Mouse (Mus musculus): ENCODE measurements around the gene Bcl7a. TPM values are rescaled to one million over a fixed set of nuclear protein-coding genes. Genes with fewer than 3 reads are reported as not detected.
A peak's percentile ranks its signal among the peaks of the same experiment; 100 is the strongest.

Bcl7a gene
- polyA plus RNA-seq (2012; fragmentation: generic; extraction: Trizol), result 3.6 TPM

DNA sequence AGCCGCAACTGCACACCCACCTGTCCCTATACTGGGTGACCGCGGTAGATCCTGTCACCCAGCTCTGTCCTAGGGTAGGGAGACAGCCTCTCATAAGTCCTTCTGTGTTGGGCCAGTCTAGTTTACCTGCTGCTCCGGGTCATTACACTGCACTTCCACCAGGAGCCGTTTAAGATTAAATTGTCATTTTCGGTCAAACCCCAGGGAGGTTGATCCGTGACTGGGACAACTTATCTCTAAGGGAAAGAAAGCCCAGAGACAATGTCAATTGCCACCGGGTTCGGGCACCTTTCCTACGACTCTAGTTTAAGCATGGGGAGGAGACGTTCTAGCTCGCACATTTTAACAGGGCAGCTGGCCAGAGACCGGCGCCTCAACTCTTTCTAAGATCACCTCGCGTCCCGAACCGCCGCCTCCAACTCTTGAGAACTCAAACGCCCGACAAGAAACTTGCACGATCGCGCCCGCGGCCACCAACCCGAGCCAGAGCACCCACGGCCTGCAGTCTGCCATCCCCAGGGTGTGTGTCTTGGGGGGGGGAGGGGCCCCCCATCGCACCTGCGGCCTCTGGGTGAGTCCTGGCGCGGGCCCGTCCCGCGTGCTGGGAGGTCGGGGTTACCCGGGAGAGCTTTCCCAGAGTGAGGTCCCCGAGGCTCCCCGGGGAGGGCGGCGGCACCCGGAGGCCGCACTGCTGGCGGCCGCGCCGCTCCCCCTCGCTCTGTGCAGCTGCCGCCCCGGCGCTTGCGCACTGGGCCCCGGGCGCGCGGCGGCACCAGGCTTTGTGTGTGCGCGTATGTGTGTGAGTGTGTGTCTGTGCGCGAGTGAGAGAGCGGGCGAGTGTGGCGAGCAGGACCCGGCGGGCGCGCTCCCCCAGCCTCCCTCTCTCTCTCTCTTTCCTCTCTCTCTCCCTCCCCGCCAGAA lies at the start of gene Bcl7a:
Bcl7a (plus strand) TSS at position 128 of the 921 bp plus-strand sequence.
- peak within 1 kb of the TSS; percentile 74 for H3K4me2 ChIP-seq (ENCODE audit: low read depth)
- TF ChIP-seq MAX (IDR thresholded peaks at IDR 0.05; ENCODE audit: low read depth) (no peak), REST (IDR thresholded peaks at IDR 0.05; ENCODE audit: insufficient read depth, insufficient read length) (no peak), TCF12 (IDR thresholded peaks at IDR 0.05; ENCODE audit: insufficient read depth, poor library complexity, severe bottlenecking) (peak; percentile 2), CEBPB (IDR thresholded peaks at IDR 0.05; ENCODE audit: insufficient read depth, poor library complexity, severe bottlenecking) (no peak), POLR2AphosphoS2 (IDR thresholded peaks at IDR 0.05; ENCODE audit: insufficient read length, low read depth) (peak; percentile 81), E2F4 (IDR thresholded peaks at IDR 0.05; ENCODE audit: insufficient read depth) (peak; percentile 14), USF1 (IDR thresholded peaks at IDR 0.05; ENCODE audit: low read depth) (no peak), POLR2A (IDR thresholded peaks at IDR 0.05; ENCODE audit: insufficient read length, low read depth) (peak; percentile 73), TCF3 (IDR thresholded peaks at IDR 0.05; ENCODE audit: insufficient read length, low read depth) (peak; percentile 1), MYOD1 (IDR thresholded peaks at IDR 0.05; ENCODE audit: control insufficient read depth in 1 of 3, insufficient read length in 2 of 3, low read depth in 2 of 3) (peak in 2 of 3 experiments; percentile 57 to 87), MYOG (IDR thresholded peaks at IDR 0.05; ENCODE audit: control insufficient read depth in 1 of 3, insufficient read depth in 1 of 3, insufficient read length in 2 of 3, low read depth in 2 of 3) (peak in 2 of 3 experiments; percentile 88 to 91), SRF (IDR thresholded peaks at IDR 0.05; ENCODE audit: control insufficient read depth, insufficient read length, low read depth) (no peak)
- peaks cover 18% of the 10 kb centered on the region for H3K79me2 ChIP-seq (ENCODE audit: control insufficient read depth, insufficient read depth)

GRCm38 (mm10) chr5:123294653-123295052 lies 49.0 kb upstream of the Bcl7a start:
- TF ChIP-seq POLR2AphosphoS2 (IDR thresholded peaks at IDR 0.05; ENCODE audit: insufficient read length, low read depth), result no peak
- TF ChIP-seq SRF (IDR thresholded peaks at IDR 0.05; ENCODE audit: control insufficient read depth, insufficient read length, low read depth), result no peak
- no peak for TF ChIP-seq MYOG (IDR thresholded peaks at IDR 0.05; ENCODE audit: control insufficient read depth in 1 of 3, insufficient read depth in 1 of 3, insufficient read length in 2 of 3, low read depth in 2 of 3)
- TF ChIP-seq CEBPB (IDR thresholded peaks at IDR 0.05; ENCODE audit: insufficient read depth, poor library complexity, severe bottlenecking), result no peak
- no peak for TF ChIP-seq USF1 (IDR thresholded peaks at IDR 0.05; ENCODE audit: low read depth)
- TF ChIP-seq E2F4 (IDR thresholded peaks at IDR 0.05; ENCODE audit: insufficient read depth), result no peak
- no peak for TF ChIP-seq MYOD1 (IDR thresholded peaks at IDR 0.05; ENCODE audit: control insufficient read depth in 1 of 3, insufficient read length in 2 of 3, low read depth in 2 of 3)
- TF ChIP-seq MAX (IDR thresholded peaks at IDR 0.05; ENCODE audit: low read depth), result no peak
- no peak for TF ChIP-seq TCF3 (IDR thresholded peaks at IDR 0.05; ENCODE audit: insufficient read length, low read depth)
- TF ChIP-seq REST (IDR thresholded peaks at IDR 0.05; ENCODE audit: insufficient read depth, insufficient read length), result no peak
- Histone ChIP-seq H3K4me3 (no peak overlapping the region), H3K79me2 (ENCODE audit: control insufficient read depth, insufficient read depth) (no peaks in the 10 kb centered on the region), H3K27me3 (ENCODE audit: control insufficient read depth, insufficient read depth, insufficient read length) (peaks cover 21% of the 10 kb centered on the region), H3ac (ENCODE audit: control insufficient read depth, insufficient read length) (no peak overlapping the region), H3K36me3 (ENCODE audit: control insufficient read depth, insufficient read depth) (no peaks in the 10 kb centered on the region), H3K4me2 (ENCODE audit: low read depth) (no peak overlapping the region)

More for the DNA sequence above, at the start of gene Bcl7a:
- peak within 1 kb of the TSS; percentile 18 for H3ac ChIP-seq (ENCODE audit: control insufficient read depth, insufficient read length)
- peak within 1 kb of the TSS; percentile 57 for H3K4me3 ChIP-seq
- H3K36me3 ChIP-seq (ENCODE audit: control insufficient read depth, insufficient read depth), result no peaks in the 10 kb centered on the region
- no peaks in the 10 kb centered on the region for H3K27me3 ChIP-seq (ENCODE audit: control insufficient read depth, insufficient read depth, insufficient read length)

- no peak overlapping the region for H3K4me3 ChIP-seq
- H3K27me3 ChIP-seq (ENCODE audit: control insufficient read depth, insufficient read depth, insufficient read length), result peaks cover 19% of the 10 kb centered on the region
- H3K79me2 ChIP-seq (ENCODE audit: control insufficient read depth, insufficient read depth), result no peaks in the 10 kb centered on the region
- H3ac ChIP-seq (ENCODE audit: control insufficient read depth, insufficient read length), result no peak overlapping the region
- no peak overlapping the region for H3K4me2 ChIP-seq (ENCODE audit: low read depth)
- TF ChIP-seq MYOG (IDR thresholded peaks at IDR 0.05; ENCODE audit: control insufficient read depth in 1 of 3, insufficient read depth in 1 of 3, insufficient read length in 2 of 3, low read depth in 2 of 3) (peak in 2 of 3 experiments; percentile 27 to 38), E2F4 (IDR thresholded peaks at IDR 0.05; ENCODE audit: insufficient read depth) (no peak), USF1 (IDR thresholded peaks at IDR 0.05; ENCODE audit: low read depth) (no peak), POLR2AphosphoS2 (IDR thresholded peaks at IDR 0.05; ENCODE audit: insufficient read length, low read depth) (no peak), MYOD1 (IDR thresholded peaks at IDR 0.05; ENCODE audit: control insufficient read depth in 1 of 3, insufficient read length in 2 of 3, low read depth in 2 of 3) (peak in 2 of 3 experiments; percentile 51 to 52)
- H3K36me3 ChIP-seq (ENCODE audit: control insufficient read depth, insufficient read depth), result no peaks in the 10 kb centered on the region
These were observed 47.3 kb upstream of the Bcl7a start for GRCm38 (mm10) chr5:123296224-123296806.

- H3K36me3 ChIP-seq (ENCODE audit: control insufficient read depth, insufficient read depth), result no peaks in the 10 kb centered on the region
- H3K79me2 ChIP-seq (ENCODE audit: control insufficient read depth, insufficient read depth), result no peaks in the 10 kb centered on the region
- no peak overlapping the region for H3K4me3 ChIP-seq
- no peak overlapping the region for H3ac ChIP-seq (ENCODE audit: control insufficient read depth, insufficient read length)
- no peak for TF ChIP-seq POLR2A (IDR thresholded peaks at IDR 0.05; ENCODE audit: insufficient read length, low read depth)
- no peak for TF ChIP-seq SRF (IDR thresholded peaks at IDR 0.05; ENCODE audit: control insufficient read depth, insufficient read length, low read depth)
- TF ChIP-seq TCF3 (IDR thresholded peaks at IDR 0.05; ENCODE audit: insufficient read length, low read depth), result no peak
- no peak for TF ChIP-seq E2F4 (IDR thresholded peaks at IDR 0.05; ENCODE audit: insufficient read depth)
- TF ChIP-seq TCF12 (IDR thresholded peaks at IDR 0.05; ENCODE audit: insufficient read depth, poor library complexity, severe bottlenecking), result no peak
- TF ChIP-seq MYOG (IDR thresholded peaks at IDR 0.05; ENCODE audit: control insufficient read depth in 1 of 3, insufficient read depth in 1 of 3, insufficient read length in 2 of 3, low read depth in 2 of 3), result no peak
- TF ChIP-seq REST (IDR thresholded peaks at IDR 0.05; ENCODE audit: insufficient read depth, insufficient read length), result no peak
- TF ChIP-seq POLR2AphosphoS2 (IDR thresholded peaks at IDR 0.05; ENCODE audit: insufficient read length, low read depth), result no peak
- TF ChIP-seq MAX (IDR thresholded peaks at IDR 0.05; ENCODE audit: low read depth), result no peak
- TF ChIP-seq CEBPB (IDR thresholded peaks at IDR 0.05; ENCODE audit: insufficient read depth, poor library complexity, severe bottlenecking), result no peak
- no peak for TF ChIP-seq USF1 (IDR thresholded peaks at IDR 0.05; ENCODE audit: low read depth)
- TF ChIP-seq MYOD1 (IDR thresholded peaks at IDR 0.05; ENCODE audit: control insufficient read depth in 1 of 3, insufficient read length in 2 of 3, low read depth in 2 of 3), result no peak
- H3K27me3 ChIP-seq (ENCODE audit: control insufficient read depth, insufficient read depth, insufficient read length), result peaks cover 23% of the 10 kb centered on the region
- H3K4me2 ChIP-seq (ENCODE audit: low read depth), result no peak overlapping the region
These were observed 46.5 kb upstream of the Bcl7a start for GRCm38 (mm10) chr5:123296972-123297754.

Data from myocyte (in vitro differentiated cells).